Mouse (Mus musculus) testis, adult 2 months (tissue): ENCODE measurements around the gene Cyren. TPM values are rescaled to one million over a fixed set of nuclear protein-coding genes. Genes with fewer than 3 reads are reported as not detected.

ENCODE experiments used
- H3K27ac ChIP-seq: fragments of 200-500 bp; 2 replicates; pipeline ENCODE4 v1.5.1; 2012; ENCODE audit warnings: low read depth, low read length; ENCODE audit not compliant: control insufficient read depth, insufficient read depth
- H3K27me3 ChIP-seq: fragments of 200-500 bp; 2 replicates; pipeline ENCODE4 v1.6.1; 2012; ENCODE audit warnings: mild to moderate bottlenecking, low read length, moderate library complexity; ENCODE audit not compliant: control insufficient read depth, insufficient read depth
- H3K36me3 ChIP-seq: fragments of 200-500 bp; 2 replicates; pipeline ENCODE4 v1.6.1; 2012; ENCODE audit warnings: mild to moderate bottlenecking, low read length; ENCODE audit not compliant: control insufficient read depth, insufficient read depth
- H3K4me1 ChIP-seq: fragments of 200-500 bp; 2 replicates; pipeline ENCODE4 v1.6.1; 2012; ENCODE audit warnings: low read length; ENCODE audit not compliant: control insufficient read depth, insufficient read depth
- H3K4me3 ChIP-seq: fragments of 200-500 bp; 2 replicates; pipeline ENCODE4 v1.5.1; 2012; ENCODE audit warnings: low read depth, mild to moderate bottlenecking, low read length, moderate library complexity, mixed read lengths; ENCODE audit not compliant: control insufficient read depth
- CTCF ChIP-seq: fragments of 200-500 bp; IDR thresholded peaks from 2 replicates; pipeline ENCODE4 v1.5.1; 2012; ENCODE audit warnings: low read depth, mild to moderate bottlenecking, inconsistent platforms, low read length, moderate library complexity; ENCODE audit not compliant: control insufficient read depth, insufficient read depth, insufficient replicate concordance
- POLR2A ChIP-seq: fragments of 200-500 bp; IDR thresholded peaks from 2 replicates; pipeline ENCODE4 v1.6.1; 2012; ENCODE audit warnings: low read depth, mild to moderate bottlenecking, inconsistent platforms, low read length, moderate library complexity; ENCODE audit not compliant: control insufficient read depth
- polyA plus RNA-seq: library from polyadenylated mRNA; depleted of rRNA; stranded (reverse); fragments of >200 nt; gene quantifications from 2 replicates; pipeline ENCODE4 v1.2.3, GENCODE M21; 2012

The Cyren gene
- polyA plus RNA-seq, 1 experiment, result 1.2 TPM

- Histone ChIP-seq H3K4me1 (no peaks in the 10 kb centered on the region), H3K4me3 (no peak overlapping the region), H3K27me3 (no peaks in the 10 kb centered on the region), H3K36me3 (no peaks in the 10 kb centered on the region; the same call in 1 of the 2 replicates), H3K27ac (no peak overlapping the region)
- TF ChIP-seq CTCF (no peak), POLR2A (no peak)
Measured at GRCm38 (mm10) chr6:34899127-34899526, 21.3 kb upstream of the Cyren start.

GRCm38 (mm10) chr6:34896168-34896780, 18.4 kb upstream of the Cyren start:
- TF ChIP-seq POLR2A (no peak), CTCF (no peak)
- no peaks in the 10 kb centered on the region for H3K4me1 ChIP-seq
- no peaks in the 10 kb centered on the region; the same call in 1 of the 2 replicates for H3K36me3 ChIP-seq
- no peak overlapping the region for H3K27ac ChIP-seq
- H3K27me3 ChIP-seq, result no peaks in the 10 kb centered on the region
- no peak overlapping the region for H3K4me3 ChIP-seq

- TF ChIP-seq POLR2A (no peak), CTCF (no peak)
- Histone ChIP-seq H3K4me3 (no peak overlapping the region), H3K27ac (no peak overlapping the region), H3K4me1 (no peaks in the 10 kb centered on the region), H3K36me3 (no peaks in the 10 kb centered on the region), H3K27me3 (no peaks in the 10 kb centered on the region)
Measured at GRCm38 (mm10) chr6:34895569-34895968, 17.7 kb upstream of the Cyren start.

GRCm38 (mm10) chr6:34889185-34889584, 11.3 kb upstream of the Cyren start:
- H3K36me3 ChIP-seq, result no peaks in the 10 kb centered on the region
- H3K4me3 ChIP-seq, result no peak overlapping the region
- TF ChIP-seq CTCF, result no peak
- no peak for TF ChIP-seq POLR2A
- no peak overlapping the region for H3K27ac ChIP-seq
- H3K27me3 ChIP-seq, result no peaks in the 10 kb centered on the region
- H3K4me1 ChIP-seq, result no peaks in the 10 kb centered on the region

- no peaks in the 10 kb centered on the region for H3K36me3 ChIP-seq
- H3K4me1 ChIP-seq, result no peaks in the 10 kb centered on the region
- H3K27me3 ChIP-seq, result no peaks in the 10 kb centered on the region
- no peak overlapping the region for H3K27ac ChIP-seq
- TF ChIP-seq POLR2A (no peak), CTCF (no peak)
- H3K4me3 ChIP-seq, result no peak overlapping the region
Measured at GRCm38 (mm10) chr6:34887131-34887850, 9.4 kb upstream of the Cyren start.

GRCm38 (mm10) chr6:34884724-34885123, 6.9 kb upstream of the Cyren start:
- H3K36me3 ChIP-seq, result no peaks in the 10 kb centered on the region; the same call in 1 of the 2 replicates
- H3K27me3 ChIP-seq, result no peaks in the 10 kb centered on the region
- no peak for TF ChIP-seq POLR2A
- no peak for TF ChIP-seq CTCF
- no peak overlapping the region for H3K27ac ChIP-seq
- H3K4me1 ChIP-seq, result no peaks in the 10 kb centered on the region
- H3K4me3 ChIP-seq, result no peak overlapping the region

- Histone ChIP-seq H3K27me3 (no peaks in the 10 kb centered on the region), H3K36me3 (no peaks in the 10 kb centered on the region; the same call in 1 of the 2 replicates), H3K27ac (no peak overlapping the region), H3K4me3 (no peak overlapping the region), H3K4me1 (peaks cover 9% of the 10 kb centered on the region)
- TF ChIP-seq CTCF, result peak; percentile 5; the same call in 1 of the 2 replicates
- no peak for TF ChIP-seq POLR2A
Measured at GRCm38 (mm10) chr6:34879911-34880475, 2.1 kb upstream of the Cyren start.
